Mouse (Mus musculus) layer of hippocampus, postnatal 25 days (tissue): ENCODE results near the gene Xrra1. TPM values are rescaled to one million over a fixed set of nuclear protein-coding genes. Genes with fewer than 3 reads are reported as not detected.

Experiments
- DNase-seq, 2 experiments: peaks; one replicate each; pipeline ENCODE4 v3.0.0; 2022; ENCODE audit warnings: mixed read lengths in 2 of 2, low spot score in 1 of 2; ENCODE audit errors: extremely low spot score in 1 of 2
- total RNA-seq, 2 experiments: library from RNA; stranded (reverse); gene quantifications; 2 replicates each; pipeline ENCODE4 v1.2.3; 2021

Gene Xrra1
- total RNA-seq, 2 experiments from 2014 or later, result 0.94 to 1.1 TPM

- no peak for DNase-seq
Observed at GRCm38 (mm10) chr7:99891471-99891870, 32.6 kb downstream of the Xrra1 start.

- DNase-seq, result no peak
Observed at GRCm38 (mm10) chr7:99892351-99892750, 33.4 kb downstream of the Xrra1 start.

- DNase-seq, result no peak
Observed at GRCm38 (mm10) chr7:99893967-99894366, 35.1 kb downstream of the Xrra1 start.

- no peak for DNase-seq
Observed at GRCm38 (mm10) chr7:99894478-99894877, 35.6 kb downstream of the Xrra1 start.

GRCm38 (mm10) chr7:99896905-99897304 is 38.0 kb downstream of the Xrra1 start:
- DNase-seq, result no peak

GRCm38 (mm10) chr7:99902208-99902607 is 43.3 kb downstream of the Xrra1 start:
- DNase-seq, result no peak

- DNase-seq, result no peak
Observed at GRCm38 (mm10) chr7:99902918-99903665, 44.2 kb downstream of the Xrra1 start.

- DNase-seq, result no peak
Observed at GRCm38 (mm10) chr7:99904421-99905005, 45.6 kb downstream of the Xrra1 start.

GRCm38 (mm10) chr7:99906346-99906745 is 47.4 kb downstream of the Xrra1 start:
- DNase-seq, result no peak

- no peak for DNase-seq
Observed at GRCm38 (mm10) chr7:99907463-99907862, 48.5 kb downstream of the Xrra1 start.

GRCm38 (mm10) chr7:99911038-99911437 is 52.1 kb downstream of the Xrra1 start:
- no peak for DNase-seq

- DNase-seq, result no peak
Observed at GRCm38 (mm10) chr7:99914316-99914715, 55.4 kb downstream of the Xrra1 start.

GRCm38 (mm10) chr7:99915511-99915910 is 56.6 kb downstream of the Xrra1 start:
- no peak for DNase-seq

- DNase-seq, result peak; percentile 49 to 63
Observed at GRCm38 (mm10) chr7:99916741-99917319, 57.9 kb downstream of the Xrra1 start.

- peak; percentile 33 to 52 for DNase-seq
Observed at GRCm38 (mm10) chr7:99917320-99917844, 58.5 kb downstream of the Xrra1 start.

GRCm38 (mm10) chr7:99919164-99919563 is 60.2 kb downstream of the Xrra1 start:
- peak; percentile 22 to 30 for DNase-seq

- DNase-seq, result no peak
Observed at GRCm38 (mm10) chr7:99919971-99920370, 61.1 kb downstream of the Xrra1 start.

GRCm38 (mm10) chr7:99920416-99920815 is 61.5 kb downstream of the Xrra1 start:
- DNase-seq, result no peak

- DNase-seq, result peak; percentile 58 to 85
Observed at GRCm38 (mm10) chr7:99926916-99927714, 68.2 kb downstream of the Xrra1 start.

GRCm38 (mm10) chr7:99935758-99936157 is 76.8 kb downstream of the Xrra1 start:
- no peak for DNase-seq

- no peak for DNase-seq
Observed at GRCm38 (mm10) chr7:99940669-99941068, 81.8 kb downstream of the Xrra1 start.
